Mouse (Mus musculus): ENCODE measurements around the gene Zfp422. TPM values are rescaled to one million over a fixed set of nuclear protein-coding genes. Genes with fewer than 3 reads are reported as not detected.

Gene Zfp422
- 237 and 241 TPM in 2 replicates for polyA plus RNA-seq (2015; fragmentation: Nextera tagmentation; extraction: Ambion mirVana)

GRCm38 (mm10) chr6:116628539-116629171, at the start of gene Zfp422:
TSS of gene Zfp422 (minus strand) at chr6:116628999.
- ATAC-seq, result peak; percentile 97
- Histone ChIP-seq H3K9me3 (no peaks in the 10 kb centered on the region), H3K9ac (replicated peaks) (peak within 1 kb of the TSS; percentile 98), H3K4me2 (replicated peaks) (peak within 1 kb of the TSS; percentile 74), H3K36me3 (peaks cover 18% of the 10 kb centered on the region), H3K27me3 (no peaks in the 10 kb centered on the region), H3K4me1 (replicated peaks) (peaks cover 26% of the 10 kb centered on the region), H3K4me3 (replicated peaks) (peak within 1 kb of the TSS; percentile 87), H3K27ac (peak within 1 kb of the TSS; percentile 96)
- under 1% methylated on average over 56 of the region's 56 CpGs for WGBS

- no peak overlapping the region for H3K9ac ChIP-seq (replicated peaks)
- H3K4me1 ChIP-seq (replicated peaks), result peaks cover 20% of the 10 kb centered on the region
- no peak overlapping the region for H3K27ac ChIP-seq
- H3K27me3 ChIP-seq, result peaks cover 1% of the 10 kb centered on the region; the same call in 1 of the 2 replicates
- no peak for ATAC-seq
- H3K4me3 ChIP-seq (replicated peaks), result no peak overlapping the region
- H3K9me3 ChIP-seq, result no peaks in the 10 kb centered on the region
- H3K36me3 ChIP-seq, result no peaks in the 10 kb centered on the region
- no peak overlapping the region for H3K4me2 ChIP-seq (replicated peaks)
- 66% methylated on average over 6 of the region's 6 CpGs for WGBS
Observed at GRCm38 (mm10) chr6:116677321-116677720, 48.5 kb upstream of the Zfp422 start.

GRCm38 (mm10) chr6:116676355-116676913, 47.6 kb upstream of the Zfp422 start:
- Histone ChIP-seq H3K4me3 (replicated peaks) (no peak overlapping the region), H3K9ac (replicated peaks) (no peak overlapping the region), H3K27me3 (peaks cover 2% of the 10 kb centered on the region; the same call in 1 of the 2 replicates), H3K9me3 (no peaks in the 10 kb centered on the region), H3K4me1 (replicated peaks) (peaks cover 29% of the 10 kb centered on the region), H3K27ac (no peak overlapping the region), H3K4me2 (replicated peaks) (no peak overlapping the region), H3K36me3 (no peaks in the 10 kb centered on the region)
- no peak for ATAC-seq
- WGBS, result 83% methylated on average over 10 of the region's 10 CpGs

GRCm38 (mm10) chr6:116674283-116674886, 45.6 kb upstream of the Zfp422 start:
- H3K4me3 ChIP-seq (replicated peaks), result peak overlapping the region; percentile 59
- ATAC-seq, result no peak
- H3K9ac ChIP-seq (replicated peaks), result peak overlapping the region; percentile 67
- H3K36me3 ChIP-seq, result no peaks in the 10 kb centered on the region
- 23% methylated on average over 16 of the region's 16 CpGs for WGBS
- peak overlapping the region; percentile 93 for H3K4me2 ChIP-seq (replicated peaks)
- no peaks in the 10 kb centered on the region for H3K9me3 ChIP-seq
- H3K4me1 ChIP-seq (replicated peaks), result peaks cover 49% of the 10 kb centered on the region
- peaks cover 2% of the 10 kb centered on the region; the same call in 1 of the 2 replicates for H3K27me3 ChIP-seq
- peak overlapping the region; percentile 53 for H3K27ac ChIP-seq

- H3K9ac ChIP-seq (replicated peaks), result peak within 1 kb of the TSS; percentile 67
- WGBS, result under 1% methylated on average over 44 of the region's 44 CpGs
- ATAC-seq, result peak; percentile 89
- peak within 1 kb of the TSS; percentile 93 for H3K4me2 ChIP-seq (replicated peaks)
- H3K27me3 ChIP-seq, result peaks cover 2% of the 10 kb centered on the region; the same call in 1 of the 2 replicates
- H3K27ac ChIP-seq, result peak within 1 kb of the TSS; percentile 53
- no peaks in the 10 kb centered on the region for H3K36me3 ChIP-seq
- no peaks in the 10 kb centered on the region for H3K9me3 ChIP-seq
- H3K4me3 ChIP-seq (replicated peaks), result peak within 1 kb of the TSS; percentile 59
- peaks cover 56% of the 10 kb centered on the region for H3K4me1 ChIP-seq (replicated peaks)
Observed at GRCm38 (mm10) chr6:116673471-116674282, 44.9 kb upstream of the Zfp422 start, which contains the start of gene Rassf4. TSS of gene Rassf4 (minus strand) at chr6:116673952.

GRCm38 (mm10) chr6:116672349-116672748, 43.5 kb upstream of the Zfp422 start:
- H3K4me1 ChIP-seq (replicated peaks), result peaks cover 64% of the 10 kb centered on the region
- H3K36me3 ChIP-seq, result no peaks in the 10 kb centered on the region
- peak overlapping the region; percentile 93 for H3K4me2 ChIP-seq (replicated peaks)
- peak overlapping the region; percentile 30; the same call in 1 of the 2 replicates for H3K27ac ChIP-seq
- no peaks in the 10 kb centered on the region for H3K9me3 ChIP-seq
- ATAC-seq, result no peak
- no peak overlapping the region; the same call in 1 of the 2 replicates for H3K9ac ChIP-seq (replicated peaks)
- peak overlapping the region; percentile 59 for H3K4me3 ChIP-seq (replicated peaks)
- 61% methylated on average over 5 of the region's 5 CpGs for WGBS
- H3K27me3 ChIP-seq, result peaks cover 2% of the 10 kb centered on the region; the same call in 1 of the 2 replicates

GRCm38 (mm10) chr6:116671768-116672167, 43.0 kb upstream of the Zfp422 start:
- ATAC-seq, result no peak
- peak overlapping the region; percentile 93 for H3K4me2 ChIP-seq (replicated peaks)
- 70% methylated on average over 4 of the region's 4 CpGs for WGBS

GRCm38 (mm10) chr6:116671031-116671430, 42.2 kb upstream of the Zfp422 start:
- 0% methylated on average over 5 of the region's 5 CpGs for WGBS
- Histone ChIP-seq H3K9me3 (no peaks in the 10 kb centered on the region), H3K27me3 (peaks cover 2% of the 10 kb centered on the region; the same call in 1 of the 2 replicates), H3K9ac (replicated peaks) (peak overlapping the region; percentile 25; the same call in 1 of the 2 replicates), H3K4me1 (replicated peaks) (peaks cover 75% of the 10 kb centered on the region), H3K27ac (peak overlapping the region; percentile 75), H3K4me2 (replicated peaks) (peak overlapping the region; percentile 93), H3K4me3 (replicated peaks) (0 out of 2 replicates have a peak overlapping the region, but pooled peaks have one; percentile 4), H3K36me3 (no peaks in the 10 kb centered on the region)
- ATAC-seq, result peak; percentile 44

More at GRCm38 (mm10) chr6:116671768-116672167, 43.0 kb upstream of the Zfp422 start:
- Histone ChIP-seq H3K9ac (replicated peaks) (no peak overlapping the region), H3K4me3 (replicated peaks) (no peak overlapping the region), H3K27ac (no peak overlapping the region; the same call in 1 of the 2 replicates), H3K4me1 (replicated peaks) (peaks cover 69% of the 10 kb centered on the region), H3K27me3 (peaks cover 2% of the 10 kb centered on the region; the same call in 1 of the 2 replicates), H3K9me3 (no peaks in the 10 kb centered on the region), H3K36me3 (no peaks in the 10 kb centered on the region)

- WGBS, result 13% methylated on average over 6 of the region's 6 CpGs
- Histone ChIP-seq H3K9ac (replicated peaks) (peak overlapping the region; percentile 24; the same call in 1 of the 2 replicates), H3K36me3 (no peaks in the 10 kb centered on the region), H3K27ac (peak overlapping the region; percentile 75), H3K4me3 (replicated peaks) (no peak overlapping the region), H3K4me1 (replicated peaks) (peaks cover 75% of the 10 kb centered on the region), H3K4me2 (replicated peaks) (peak overlapping the region; percentile 93), H3K27me3 (peaks cover 2% of the 10 kb centered on the region; the same call in 1 of the 2 replicates), H3K9me3 (no peaks in the 10 kb centered on the region)
- peak; percentile 14; the same call in 1 of the 2 replicates for ATAC-seq
Observed at GRCm38 (mm10) chr6:116670144-116670543, 41.3 kb upstream of the Zfp422 start.

- peaks cover 67% of the 10 kb centered on the region for H3K4me1 ChIP-seq (replicated peaks)
- no peaks in the 10 kb centered on the region for H3K36me3 ChIP-seq
- no peaks in the 10 kb centered on the region for H3K9me3 ChIP-seq
- H3K27me3 ChIP-seq, result peaks cover 2% of the 10 kb centered on the region; the same call in 1 of the 2 replicates
- 48% methylated on average over 11 of the region's 11 CpGs for WGBS
- no peak overlapping the region for H3K4me2 ChIP-seq (replicated peaks)
- H3K4me3 ChIP-seq (replicated peaks), result no peak overlapping the region
- ATAC-seq, result no peak
- H3K9ac ChIP-seq (replicated peaks), result no peak overlapping the region
- H3K27ac ChIP-seq, result no peak overlapping the region
Observed at GRCm38 (mm10) chr6:116668682-116669470, 40.1 kb upstream of the Zfp422 start.

All from midbrain, embryonic 13.5 days (tissue).